Mouse (Mus musculus): ENCODE measurements around the gene Tfrc. TPM values are rescaled to one million over a fixed set of nuclear protein-coding genes. Genes with fewer than 3 reads are reported as not detected.
A peak's percentile ranks its signal among the peaks of the same experiment; 100 is the strongest.
"Not testable (repeated sequence)": the region's sequence is repeated elsewhere in the genome, so short reads cannot be mapped to it uniquely, and the experiment has no call there.

Gene Tfrc
- polyA plus RNA-seq, 1 experiment from 2014 or later: 57.3 TPM

GRCm38 (mm10) chr16:32633486-32634012 lies 24.8 kb downstream of the Tfrc start:
- Histone ChIP-seq H3K36me3 (ENCODE audit: control insufficient read depth, insufficient read depth, low read length) (peaks cover 18% of the 10 kb centered on the region), H3K4me2 (ENCODE audit: low read depth, low read length) (no peak overlapping the region), H3K4me3 (ENCODE audit: low read length) (no peak overlapping the region), H3K27me3 (ENCODE audit: control insufficient read depth, insufficient read depth, low read depth, low read length) (no peaks in the 10 kb centered on the region), H3K9me3 (ENCODE audit: control insufficient read depth, low read length) (no peaks in the 10 kb centered on the region), H3K9ac (ENCODE audit: low read length) (no peak overlapping the region), H3K4me1 (replicated peaks; ENCODE audit: control insufficient read depth, insufficient read depth, low read length) (peaks cover 2% of the 10 kb centered on the region; the same call in 1 of the 2 replicates), H3K27ac (ENCODE audit: low read length) (no peak overlapping the region)
- ATAC-seq (ENCODE audit: low read depth): no peak
- 80% methylated on average over 4 of the region's 4 CpGs for WGBS

- Histone ChIP-seq H3K4me1 (replicated peaks; ENCODE audit: control insufficient read depth, insufficient read depth, low read length) (peaks cover 5% of the 10 kb centered on the region; the same call in 1 of the 2 replicates), H3K4me2 (ENCODE audit: low read depth, low read length) (no peak overlapping the region), H3K36me3 (ENCODE audit: control insufficient read depth, insufficient read depth, low read length) (peaks cover 15% of the 10 kb centered on the region), H3K4me3 (ENCODE audit: low read length) (no peak overlapping the region), H3K27me3 (ENCODE audit: control insufficient read depth, insufficient read depth, low read depth, low read length) (no peaks in the 10 kb centered on the region), H3K27ac (ENCODE audit: low read length) (no peak overlapping the region), H3K9me3 (ENCODE audit: control insufficient read depth, low read length) (no peaks in the 10 kb centered on the region), H3K9ac (ENCODE audit: low read length) (no peak overlapping the region)
- WGBS: 74% methylated on average over 5 of the region's 5 CpGs
- no peak for ATAC-seq (ENCODE audit: low read depth)
These were observed 25.5 kb downstream of the Tfrc start for GRCm38 (mm10) chr16:32634183-32634582.

DNA sequence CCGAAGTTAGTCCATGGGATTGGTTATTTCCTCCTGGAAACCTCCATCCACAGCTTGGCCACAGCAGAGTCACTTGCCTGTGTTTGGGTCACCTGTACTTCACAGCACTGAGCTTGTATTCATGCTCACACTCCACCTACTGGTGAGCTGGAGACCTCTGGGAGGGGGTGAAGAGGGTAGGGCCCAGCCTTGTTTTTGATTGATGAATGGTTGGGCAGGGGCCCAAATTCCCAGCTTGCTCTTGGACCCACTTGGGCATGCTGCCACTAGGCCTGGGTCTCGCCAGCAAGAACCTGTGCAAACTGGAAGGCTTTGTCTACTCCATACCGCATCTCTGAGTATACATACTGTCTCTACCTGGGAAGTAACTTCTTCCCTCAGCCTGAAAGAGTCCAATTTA lies 26.6 kb downstream of the Tfrc start:
- Histone ChIP-seq H3K27ac (ENCODE audit: low read length) (no peak overlapping the region), H3K4me1 (replicated peaks; ENCODE audit: control insufficient read depth, insufficient read depth, low read length) (peaks cover 7% of the 10 kb centered on the region), H3K4me2 (ENCODE audit: low read depth, low read length) (no peak overlapping the region), H3K36me3 (ENCODE audit: control insufficient read depth, insufficient read depth, low read length) (peaks cover 8% of the 10 kb centered on the region; the same call in 1 of the 2 replicates), H3K4me3 (ENCODE audit: low read length) (no peak overlapping the region), H3K9me3 (ENCODE audit: control insufficient read depth, low read length) (no peaks in the 10 kb centered on the region), H3K27me3 (ENCODE audit: control insufficient read depth, insufficient read depth, low read depth, low read length) (no peaks in the 10 kb centered on the region), H3K9ac (ENCODE audit: low read length) (no peak overlapping the region)
- WGBS: 48% methylated on average over 3 of the region's 3 CpGs
- peak; percentile 61; the same call in 1 of the 2 replicates for ATAC-seq (ENCODE audit: low read depth)

DNA sequence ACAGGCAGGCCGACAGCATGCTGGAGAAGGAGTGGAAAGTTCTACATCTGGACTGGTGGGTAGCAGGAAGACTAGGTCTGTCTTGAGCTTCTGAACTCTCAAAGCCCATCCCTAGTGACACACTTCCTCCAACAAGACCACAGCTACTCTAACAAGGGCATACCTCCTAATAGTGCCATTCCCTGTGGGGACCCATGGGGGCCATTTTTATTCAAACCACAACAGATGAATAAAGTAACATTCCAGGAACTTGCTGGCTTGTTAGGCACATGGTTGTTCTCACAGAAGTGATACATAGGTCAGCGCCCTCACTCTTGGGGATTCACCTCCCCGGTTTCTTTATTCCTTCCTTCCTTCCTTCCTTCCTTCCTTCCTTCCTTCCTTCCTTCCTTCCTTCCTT lies 27.6 kb downstream of the Tfrc start:
- Histone ChIP-seq H3K27ac (ENCODE audit: low read length) (no peak overlapping the region), H3K4me3 (ENCODE audit: low read length) (no peak overlapping the region), H3K36me3 (ENCODE audit: control insufficient read depth, insufficient read depth, low read length) (peaks cover 4% of the 10 kb centered on the region; the same call in 1 of the 2 replicates), H3K4me2 (ENCODE audit: low read depth, low read length) (no peak overlapping the region), H3K9me3 (ENCODE audit: control insufficient read depth, low read length) (no peaks in the 10 kb centered on the region), H3K4me1 (replicated peaks; ENCODE audit: control insufficient read depth, insufficient read depth, low read length) (peaks cover 7% of the 10 kb centered on the region), H3K9ac (ENCODE audit: low read length) (no peak overlapping the region), H3K27me3 (ENCODE audit: control insufficient read depth, insufficient read depth, low read depth, low read length) (no peaks in the 10 kb centered on the region)
- WGBS: 91% methylated on average over 3 of the region's 3 CpGs
- no peak for ATAC-seq (ENCODE audit: low read depth)

- no peaks in the 10 kb centered on the region for H3K27me3 ChIP-seq (ENCODE audit: control insufficient read depth, insufficient read depth, low read depth, low read length)
- H3K4me3 ChIP-seq (ENCODE audit: low read length): no peak overlapping the region
- peaks cover 9% of the 10 kb centered on the region for H3K4me1 ChIP-seq (replicated peaks; ENCODE audit: control insufficient read depth, insufficient read depth, low read length)
- no peak overlapping the region for H3K27ac ChIP-seq (ENCODE audit: low read length)
- ATAC-seq (ENCODE audit: low read depth): no peak
- H3K4me2 ChIP-seq (ENCODE audit: low read depth, low read length): no peak overlapping the region
- H3K36me3 ChIP-seq (ENCODE audit: control insufficient read depth, insufficient read depth, low read length): peaks cover 2% of the 10 kb centered on the region; the same call in 1 of the 2 replicates
- no peak overlapping the region for H3K9ac ChIP-seq (ENCODE audit: low read length)
- H3K9me3 ChIP-seq (ENCODE audit: control insufficient read depth, low read length): no peaks in the 10 kb centered on the region
- WGBS: 35% methylated on average over 6 of the region's 6 CpGs
These were observed 28.3 kb downstream of the Tfrc start for GRCm38 (mm10) chr16:32636871-32637521.

DNA sequence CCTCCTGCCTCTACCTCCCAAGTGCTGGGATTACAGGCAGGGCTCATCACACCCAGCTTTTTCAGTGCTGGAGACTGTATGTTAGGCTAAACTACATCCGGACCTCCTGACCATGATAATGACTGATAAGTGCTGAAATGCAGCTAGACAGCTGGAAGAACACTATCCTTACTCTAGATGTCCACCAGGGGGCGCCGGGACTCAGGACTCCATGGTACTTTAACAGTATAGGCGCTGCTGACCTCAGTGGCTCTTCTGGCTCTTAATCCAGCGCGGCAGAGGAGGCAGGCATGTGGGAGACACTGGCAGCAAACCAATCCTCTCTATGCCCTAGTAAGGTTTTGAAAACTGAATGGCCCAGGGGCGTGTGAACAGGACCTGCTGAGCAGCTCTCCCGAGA lies 29.8 kb downstream of the Tfrc start:
- no peaks in the 10 kb centered on the region for H3K27me3 ChIP-seq (ENCODE audit: control insufficient read depth, insufficient read depth, low read depth, low read length)

GRCm38 (mm10) chr16:32640096-32640495 lies 31.4 kb downstream of the Tfrc start:
- Histone ChIP-seq H3K4me3 (ENCODE audit: low read length) (no peak overlapping the region), H3K36me3 (ENCODE audit: control insufficient read depth, insufficient read depth, low read length) (no peaks in the 10 kb centered on the region), H3K4me1 (replicated peaks; ENCODE audit: control insufficient read depth, insufficient read depth, low read length) (peaks cover 16% of the 10 kb centered on the region), H3K9ac (ENCODE audit: low read length) (no peak overlapping the region), H3K9me3 (ENCODE audit: control insufficient read depth, low read length) (no peaks in the 10 kb centered on the region), H3K4me2 (ENCODE audit: low read depth, low read length) (no peak overlapping the region), H3K27ac (ENCODE audit: low read length) (peak overlapping the region; percentile 8; the same call in 1 of the 2 replicates), H3K27me3 (ENCODE audit: control insufficient read depth, insufficient read depth, low read depth, low read length) (no peaks in the 10 kb centered on the region)
- 31% methylated on average over 5 of the region's 5 CpGs for WGBS
- no peak for ATAC-seq (ENCODE audit: low read depth)

More for the DNA sequence above, 29.8 kb downstream of the Tfrc start:
- no peaks in the 10 kb centered on the region for H3K9me3 ChIP-seq (ENCODE audit: control insufficient read depth, low read length)
- no peak overlapping the region for H3K4me2 ChIP-seq (ENCODE audit: low read depth, low read length)
- H3K4me3 ChIP-seq (ENCODE audit: low read length): no peak overlapping the region
- no peaks in the 10 kb centered on the region for H3K36me3 ChIP-seq (ENCODE audit: control insufficient read depth, insufficient read depth, low read length)
- peaks cover 9% of the 10 kb centered on the region for H3K4me1 ChIP-seq (replicated peaks; ENCODE audit: control insufficient read depth, insufficient read depth, low read length)
- WGBS: 9% methylated on average over 8 of the region's 8 CpGs
- H3K9ac ChIP-seq (ENCODE audit: low read length): no peak overlapping the region
- no peak overlapping the region for H3K27ac ChIP-seq (ENCODE audit: low read length)
- peak; percentile 69 for ATAC-seq (ENCODE audit: low read depth)

GRCm38 (mm10) chr16:32640683-32641082 lies 32.0 kb downstream of the Tfrc start:
- H3K4me2 ChIP-seq (ENCODE audit: low read depth, low read length); ATAC-seq (ENCODE audit: low read depth); H3K9ac ChIP-seq (ENCODE audit: low read length); H3K27ac ChIP-seq (ENCODE audit: low read length); H3K36me3 ChIP-seq (ENCODE audit: control insufficient read depth, insufficient read depth, low read length); H3K27me3 ChIP-seq (ENCODE audit: control insufficient read depth, insufficient read depth, low read depth, low read length); H3K4me3 ChIP-seq (ENCODE audit: low read length); H3K9me3 ChIP-seq (ENCODE audit: control insufficient read depth, low read length): not testable (repeated sequence)
- 64% methylated on average over 2 of the region's 2 CpGs for WGBS
- peaks cover 20% of the 10 kb centered on the region for H3K4me1 ChIP-seq (replicated peaks; ENCODE audit: control insufficient read depth, insufficient read depth, low read length)

- no peak overlapping the region; the same call in 1 of the 2 replicates for H3K9ac ChIP-seq (ENCODE audit: low read length)
- WGBS: 50% methylated on average over 19 of the region's 20 CpGs
- ATAC-seq (ENCODE audit: low read depth): no peak
- no peak overlapping the region for H3K4me3 ChIP-seq (ENCODE audit: low read length)
- H3K4me2 ChIP-seq (ENCODE audit: low read depth, low read length): no peak overlapping the region
- no peaks in the 10 kb centered on the region for H3K9me3 ChIP-seq (ENCODE audit: control insufficient read depth, low read length)
- no peak overlapping the region for H3K27ac ChIP-seq (ENCODE audit: low read length)
- no peaks in the 10 kb centered on the region for H3K36me3 ChIP-seq (ENCODE audit: control insufficient read depth, insufficient read depth, low read length)
- H3K4me1 ChIP-seq (replicated peaks; ENCODE audit: control insufficient read depth, insufficient read depth, low read length): peaks cover 28% of the 10 kb centered on the region
- H3K27me3 ChIP-seq (ENCODE audit: control insufficient read depth, insufficient read depth, low read depth, low read length): no peaks in the 10 kb centered on the region
These were observed 32.9 kb downstream of the Tfrc start for GRCm38 (mm10) chr16:32641440-32642219.
